Mouse (Mus musculus): Measurements from ENCODE around the gene Chrdl2. TPM values are rescaled to one million over a fixed set of nuclear protein-coding genes. Genes with fewer than 3 reads are reported as not detected.
"Not testable (repeated sequence)": the region's sequence is repeated elsewhere in the genome, so short reads cannot be mapped to it uniquely, and the experiment has no call there.

Gene Chrdl2
- total and polyA plus RNA-seq, 2 experiments: 0.05 TPM; not detected in 1

GRCm38 (mm10) chr7:99963237-99963860 is 42.6 kb upstream of the Chrdl2 start:
- WGBS: 27% methylated on average over 3 of the region's 3 CpGs
- TF ChIP-seq CTCF (IDR thresholded peaks at IDR 0.05; ENCODE audit: low read depth, low read length) (no peak), POLR2A (IDR thresholded peaks at IDR 0.05; ENCODE audit: extremely low read depth, insufficient read depth, low read length) (no peak)
- Histone ChIP-seq H3K27me3 (ENCODE audit: control insufficient read depth, insufficient read depth, low read length) (no peaks in the 10 kb centered on the region), H3K9ac (ENCODE audit: low read depth, low read length) (0 out of 2 replicates have a peak overlapping the region, but pooled peaks have one; percentile 29), H3K4me1 (ENCODE audit: control insufficient read depth, insufficient read depth, low read length) (peaks cover 60% of the 10 kb centered on the region), H3K79me2 (ENCODE audit: control insufficient read depth, insufficient read depth, low read length) (peaks cover 61% of the 10 kb centered on the region), H3K27ac (replicated peaks; ENCODE audit: insufficient read depth, low read depth, low read length) (peak overlapping the region; percentile 66), H3K4me3 (ENCODE audit: insufficient read depth, low read depth, low read length) (no peak overlapping the region), H3K36me3 (ENCODE audit: control insufficient read depth, insufficient read depth, low read length) (no peaks in the 10 kb centered on the region)
- peak; percentile 65 for DNase-seq (ENCODE audit: extremely low read depth, low read depth, low spot score)

DNA sequence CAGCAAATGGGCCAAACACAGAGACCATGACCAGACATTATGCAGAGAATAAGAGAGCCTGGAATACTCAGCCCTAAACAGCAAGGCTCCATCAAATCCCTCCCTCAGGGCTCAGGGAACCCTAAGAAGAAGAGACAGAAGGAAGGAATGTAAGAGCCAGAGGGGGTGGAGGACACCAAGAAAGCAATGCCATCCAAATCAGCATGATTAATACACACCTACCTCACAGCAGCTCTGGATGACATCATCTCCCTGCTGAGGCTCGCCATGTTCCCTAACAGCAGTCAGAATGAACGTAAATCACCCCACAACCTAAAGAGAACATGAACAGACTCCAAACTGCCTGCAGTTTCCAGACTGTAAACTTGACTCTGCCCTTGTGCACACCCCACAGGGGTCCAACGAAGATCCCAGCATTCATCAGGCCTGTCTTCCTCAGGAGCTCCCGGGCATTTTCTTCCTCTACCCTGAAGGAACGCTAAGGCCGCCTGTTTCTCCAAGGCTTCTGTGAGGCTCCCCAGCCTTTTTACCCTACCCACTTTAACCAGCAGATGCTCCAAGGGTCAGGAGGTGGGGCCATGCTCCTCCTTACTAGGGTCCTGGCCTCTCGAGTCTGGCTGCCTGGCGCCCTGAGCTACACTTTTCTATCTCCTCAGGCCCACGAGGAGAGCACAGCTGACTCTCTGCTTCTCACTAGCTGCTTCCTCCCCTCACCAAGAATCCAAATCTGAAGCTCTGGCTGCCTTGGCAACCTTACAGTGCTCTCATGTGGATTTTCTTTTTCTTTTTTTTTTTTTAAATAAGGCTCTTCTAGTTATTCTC is 40.7 kb upstream of the Chrdl2 start:
- H3K27me3 ChIP-seq (ENCODE audit: control insufficient read depth, insufficient read depth, low read length): no peaks in the 10 kb centered on the region
- H3K4me3 ChIP-seq (ENCODE audit: insufficient read depth, low read depth, low read length): no peak overlapping the region
- peaks cover 76% of the 10 kb centered on the region for H3K79me2 ChIP-seq (ENCODE audit: control insufficient read depth, insufficient read depth, low read length)
- WGBS: 53% methylated on average over 9 of the region's 9 CpGs
- H3K36me3 ChIP-seq (ENCODE audit: control insufficient read depth, insufficient read depth, low read length): no peaks in the 10 kb centered on the region
- no peak for DNase-seq (ENCODE audit: extremely low read depth, low read depth, low spot score)
- H3K4me1 ChIP-seq (ENCODE audit: control insufficient read depth, insufficient read depth, low read length): peaks cover 71% of the 10 kb centered on the region
- H3K9ac ChIP-seq (ENCODE audit: low read depth, low read length): no peak overlapping the region
- TF ChIP-seq CTCF (IDR thresholded peaks at IDR 0.05; ENCODE audit: low read depth, low read length) (no peak), POLR2A (IDR thresholded peaks at IDR 0.05; ENCODE audit: extremely low read depth, insufficient read depth, low read length) (no peak)
- H3K27ac ChIP-seq (replicated peaks; ENCODE audit: insufficient read depth, low read depth, low read length): peak overlapping the region; percentile 31

GRCm38 (mm10) chr7:99966011-99966721 is 39.8 kb upstream of the Chrdl2 start:
- Histone ChIP-seq H3K27ac (replicated peaks; ENCODE audit: insufficient read depth, low read depth, low read length) (peak overlapping the region; percentile 55), H3K4me3 (ENCODE audit: insufficient read depth, low read depth, low read length) (no peak overlapping the region), H3K27me3 (ENCODE audit: control insufficient read depth, insufficient read depth, low read length) (no peaks in the 10 kb centered on the region), H3K4me1 (ENCODE audit: control insufficient read depth, insufficient read depth, low read length) (peaks cover 68% of the 10 kb centered on the region), H3K9ac (ENCODE audit: low read depth, low read length) (no peak overlapping the region; the same call in 1 of the 2 replicates), H3K36me3 (ENCODE audit: control insufficient read depth, insufficient read depth, low read length) (no peaks in the 10 kb centered on the region), H3K79me2 (ENCODE audit: control insufficient read depth, insufficient read depth, low read length) (peaks cover 71% of the 10 kb centered on the region)
- DNase-seq (ENCODE audit: extremely low read depth, low read depth, low spot score): no peak
- WGBS: 75% methylated on average over 9 of the region's 9 CpGs
- TF ChIP-seq CTCF (IDR thresholded peaks at IDR 0.05; ENCODE audit: low read depth, low read length) (no peak), POLR2A (IDR thresholded peaks at IDR 0.05; ENCODE audit: extremely low read depth, insufficient read depth, low read length) (no peak)

- H3K4me3 ChIP-seq (ENCODE audit: insufficient read depth, low read depth, low read length): no peak overlapping the region
- no peak overlapping the region for H3K9ac ChIP-seq (ENCODE audit: low read depth, low read length)
- H3K4me1 ChIP-seq (ENCODE audit: control insufficient read depth, insufficient read depth, low read length): peaks cover 69% of the 10 kb centered on the region
- H3K79me2 ChIP-seq (ENCODE audit: control insufficient read depth, insufficient read depth, low read length): peaks cover 73% of the 10 kb centered on the region
- H3K27me3 ChIP-seq (ENCODE audit: control insufficient read depth, insufficient read depth, low read length): no peaks in the 10 kb centered on the region
- no peaks in the 10 kb centered on the region for H3K36me3 ChIP-seq (ENCODE audit: control insufficient read depth, insufficient read depth, low read length)
- no peak overlapping the region for H3K27ac ChIP-seq (replicated peaks; ENCODE audit: insufficient read depth, low read depth, low read length)
- no peak for DNase-seq (ENCODE audit: extremely low read depth, low read depth, low spot score)
- 86% methylated on average over 4 of the region's 4 CpGs for WGBS
- TF ChIP-seq POLR2A (IDR thresholded peaks at IDR 0.05; ENCODE audit: extremely low read depth, insufficient read depth, low read length): no peak
- TF ChIP-seq CTCF (IDR thresholded peaks at IDR 0.05; ENCODE audit: low read depth, low read length): no peak
Observed at GRCm38 (mm10) chr7:99969151-99969550, 36.8 kb upstream of the Chrdl2 start.

GRCm38 (mm10) chr7:99971926-99972325 is 34.0 kb upstream of the Chrdl2 start:
- H3K27ac ChIP-seq (replicated peaks; ENCODE audit: insufficient read depth, low read depth, low read length): peak overlapping the region; percentile 94
- no peak for TF ChIP-seq POLR2A (IDR thresholded peaks at IDR 0.05; ENCODE audit: extremely low read depth, insufficient read depth, low read length)
- no peak for TF ChIP-seq CTCF (IDR thresholded peaks at IDR 0.05; ENCODE audit: low read depth, low read length)
- WGBS: 23% methylated on average over 2 of the region's 2 CpGs

GRCm38 (mm10) chr7:99972912-99973311 is 33.1 kb upstream of the Chrdl2 start:
- WGBS: 75% methylated on average over 3 of the region's 3 CpGs
- H3K4me1 ChIP-seq (ENCODE audit: control insufficient read depth, insufficient read depth, low read length): peaks cover 53% of the 10 kb centered on the region
- not testable (repeated sequence) for H3K4me3 ChIP-seq (ENCODE audit: insufficient read depth, low read depth, low read length); DNase-seq (ENCODE audit: extremely low read depth, low read depth, low spot score); H3K27me3 ChIP-seq (ENCODE audit: control insufficient read depth, insufficient read depth, low read length); H3K36me3 ChIP-seq (ENCODE audit: control insufficient read depth, insufficient read depth, low read length); H3K9ac ChIP-seq (ENCODE audit: low read depth, low read length)
- H3K27ac ChIP-seq (replicated peaks; ENCODE audit: insufficient read depth, low read depth, low read length): peak overlapping the region; percentile 97
- H3K79me2 ChIP-seq (ENCODE audit: control insufficient read depth, insufficient read depth, low read length): peaks cover 44% of the 10 kb centered on the region

More at GRCm38 (mm10) chr7:99971926-99972325, 34.0 kb upstream of the Chrdl2 start:
- H3K79me2 ChIP-seq (ENCODE audit: control insufficient read depth, insufficient read depth, low read length): peaks cover 54% of the 10 kb centered on the region
- no peak overlapping the region for H3K4me3 ChIP-seq (ENCODE audit: insufficient read depth, low read depth, low read length)
- peak overlapping the region; percentile 46 for H3K9ac ChIP-seq (ENCODE audit: low read depth, low read length)
- no peaks in the 10 kb centered on the region for H3K36me3 ChIP-seq (ENCODE audit: control insufficient read depth, insufficient read depth, low read length)
- H3K4me1 ChIP-seq (ENCODE audit: control insufficient read depth, insufficient read depth, low read length): peaks cover 55% of the 10 kb centered on the region
- DNase-seq (ENCODE audit: extremely low read depth, low read depth, low spot score): peak; percentile 93
- H3K27me3 ChIP-seq (ENCODE audit: control insufficient read depth, insufficient read depth, low read length): no peaks in the 10 kb centered on the region

Data from liver, adult 2 months (tissue).